Mouse (Mus musculus) left cerebral cortex, adult 2 months (tissue): ENCODE data around the gene Naa60. TPM values are rescaled to one million over a fixed set of nuclear protein-coding genes. Genes with fewer than 3 reads are reported as not detected.
A peak's percentile ranks its signal among the peaks of the same experiment; 100 is the strongest.

Experiments used
- DNase-seq, 2 experiments: peaks; one replicate each; pipeline ENCODE4 v3.0.0; 2021 to 2022; ENCODE audit warnings: low spot score in 2 of 2, mixed read lengths in 1 of 2; ENCODE audit errors: extremely low spot score in 1 of 2
- H3K27ac ChIP-seq: fragments of 200-600 bp; 2 replicates; pipeline ENCODE4 v1.8.1; 2022
- H3K4me3 ChIP-seq: fragments of 200-600 bp; 2 replicates; pipeline ENCODE4 v1.8.1; 2022
- CTCF ChIP-seq: fragments of 200-600 bp; IDR thresholded peaks from 2 replicates; pipeline ENCODE4 v1.8.1; 2022; ENCODE audit warnings: antibody characterized with exemption, mild to moderate bottlenecking, moderate library complexity
- intact Hi-C: fragments of 180-260 bp; cut with DNase I; formaldehyde crosslinking; loops from one replicate; pipeline ENCODE4 v1.15.1; 2025
- total RNA-seq, 2 experiments: library from RNA; stranded (reverse); gene quantifications; 2 replicates each; pipeline ENCODE4 v1.2.3; 2021

Gene Naa60
- total RNA-seq, 2 experiments from 2014 or later: 107 to 119 TPM

DNA sequence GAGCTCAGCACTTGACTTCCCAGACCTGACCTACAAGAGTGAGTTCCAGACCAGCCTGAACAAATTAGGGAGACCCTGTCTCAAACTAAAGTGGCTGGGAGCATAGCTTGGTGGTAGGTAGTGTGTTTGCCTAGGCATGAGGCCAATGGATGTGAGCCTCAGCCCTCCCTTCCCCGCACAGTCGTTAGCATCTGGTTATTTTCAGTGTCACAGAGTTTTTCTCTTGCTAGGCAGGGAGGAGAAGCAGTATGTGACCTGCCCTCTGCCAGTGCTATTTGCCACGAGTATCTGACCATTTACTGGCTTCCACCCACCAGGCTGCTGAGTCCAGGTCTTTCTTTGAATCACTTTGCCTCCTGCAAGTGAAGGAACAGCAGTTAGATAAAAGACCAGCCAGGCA is 21.6 kb downstream of the Naa60 start:
- Histone ChIP-seq H3K27ac (no peak overlapping the region), H3K4me3 (no peak overlapping the region)
- no peak for DNase-seq
- intact Hi-C loops: no loop called here
- no peak for TF ChIP-seq CTCF

DNA sequence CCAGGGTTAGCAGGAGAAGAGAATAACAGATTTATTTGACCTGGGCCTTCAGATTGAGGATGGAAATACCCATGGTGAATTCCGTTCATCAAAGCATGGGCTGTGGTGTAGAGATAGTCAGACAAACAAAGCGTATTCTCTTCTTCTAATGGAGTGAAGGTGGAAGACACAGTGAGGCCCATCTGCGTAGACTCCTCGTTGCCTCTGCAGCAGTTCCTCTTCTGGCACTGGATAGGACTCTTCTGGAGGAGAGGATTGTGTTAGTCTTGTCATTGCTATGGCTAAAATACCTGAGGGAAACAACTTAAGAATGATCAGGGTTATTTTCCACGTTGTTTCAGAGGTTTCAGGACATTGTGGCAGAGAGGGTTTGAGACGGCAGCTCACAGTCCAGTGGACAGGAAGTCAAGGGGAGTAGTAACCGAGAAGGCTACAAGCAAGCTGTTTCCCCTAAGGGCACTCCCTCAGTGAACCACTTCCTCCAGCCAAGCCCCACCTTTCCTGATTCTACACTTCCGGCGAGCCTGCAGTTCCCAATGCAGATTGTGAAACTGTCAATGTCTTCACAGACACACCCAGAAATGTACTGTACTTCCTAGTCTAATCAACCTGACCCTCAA is 23.1 kb downstream of the Naa60 start:
- no peak for TF ChIP-seq CTCF
- Histone ChIP-seq H3K27ac (peak overlapping the region; percentile 4; the same call in 1 of the 2 replicates), H3K4me3 (no peak overlapping the region)
- intact Hi-C loops: no loop called here
- DNase-seq: no peak

DNA sequence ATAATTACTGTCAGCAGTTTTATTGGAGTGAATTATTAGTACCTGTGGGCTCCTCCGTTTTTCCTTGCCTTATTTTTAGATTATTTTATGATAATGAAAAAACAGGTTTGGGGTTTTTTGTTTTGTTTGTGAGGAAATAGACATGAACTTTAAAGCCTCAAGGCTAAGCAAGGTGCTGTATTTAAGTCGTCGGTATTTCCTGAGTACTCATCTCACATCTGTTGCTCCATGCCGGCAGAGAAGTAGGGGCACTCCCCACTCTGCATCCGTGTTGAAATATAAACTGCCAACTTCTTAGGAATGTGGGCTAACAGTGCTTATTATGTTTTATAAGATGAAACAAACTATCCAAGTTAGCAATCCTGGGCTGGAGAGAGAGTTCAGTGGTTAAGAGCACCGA is 23.9 kb downstream of the Naa60 start:
- H3K27ac ChIP-seq: no peak overlapping the region
- H3K4me3 ChIP-seq: no peak overlapping the region
- no peak for TF ChIP-seq CTCF
- no peak for DNase-seq
- intact Hi-C loops: no loop called here

DNA sequence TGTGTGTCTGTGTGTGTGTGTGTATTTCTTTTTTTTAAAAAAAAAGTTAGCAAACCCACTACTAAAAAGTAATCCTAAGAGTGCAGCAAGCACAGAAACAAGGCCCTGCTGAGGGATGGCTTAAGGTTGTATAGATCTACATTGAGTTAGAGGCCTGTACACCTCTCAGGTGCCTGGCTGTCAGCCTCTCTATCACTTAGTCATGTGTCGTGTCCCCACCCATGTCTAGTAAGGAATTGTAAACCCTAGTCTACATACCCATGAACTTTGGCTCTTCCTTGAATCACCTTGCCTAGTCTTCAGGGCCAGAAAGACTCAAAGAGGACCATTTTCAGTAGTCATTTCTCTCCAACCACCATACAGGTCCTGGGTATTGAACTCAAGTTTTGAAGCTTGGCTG is 24.4 kb downstream of the Naa60 start:
- DNase-seq: no peak
- TF ChIP-seq CTCF: no peak
- Histone ChIP-seq H3K27ac (no peak overlapping the region), H3K4me3 (no peak overlapping the region)
- intact Hi-C loops: no loop called here

DNA sequence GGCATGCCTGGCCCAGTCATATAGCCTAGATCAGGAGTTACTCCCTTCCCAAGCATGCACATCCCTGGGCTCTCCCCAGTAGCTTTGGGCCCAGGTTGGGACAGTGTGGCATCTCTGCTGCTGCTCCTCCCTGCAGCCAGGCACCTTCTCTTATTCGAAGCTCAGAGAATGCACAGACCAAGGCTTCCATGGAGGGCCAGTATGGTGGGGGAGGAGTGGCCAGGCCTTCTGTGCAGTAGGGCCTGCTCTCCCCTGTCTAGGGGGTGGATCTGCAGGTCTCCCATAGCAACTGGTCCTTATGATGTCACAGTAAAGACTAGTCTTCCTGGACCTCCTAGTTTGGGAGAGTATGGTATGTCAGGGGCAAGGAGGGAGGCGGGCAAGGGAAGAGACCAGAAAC is 35.3 kb downstream of the Naa60 start:
- no peak for DNase-seq
- intact Hi-C loops: loop anchor here (5.0 kb wide), 1 partner anchor 95 kb away; the partner anchor contains the start of gene Slx4
- Histone ChIP-seq H3K27ac (no peak overlapping the region), H3K4me3 (no peak overlapping the region)
- TF ChIP-seq CTCF: no peak

DNA sequence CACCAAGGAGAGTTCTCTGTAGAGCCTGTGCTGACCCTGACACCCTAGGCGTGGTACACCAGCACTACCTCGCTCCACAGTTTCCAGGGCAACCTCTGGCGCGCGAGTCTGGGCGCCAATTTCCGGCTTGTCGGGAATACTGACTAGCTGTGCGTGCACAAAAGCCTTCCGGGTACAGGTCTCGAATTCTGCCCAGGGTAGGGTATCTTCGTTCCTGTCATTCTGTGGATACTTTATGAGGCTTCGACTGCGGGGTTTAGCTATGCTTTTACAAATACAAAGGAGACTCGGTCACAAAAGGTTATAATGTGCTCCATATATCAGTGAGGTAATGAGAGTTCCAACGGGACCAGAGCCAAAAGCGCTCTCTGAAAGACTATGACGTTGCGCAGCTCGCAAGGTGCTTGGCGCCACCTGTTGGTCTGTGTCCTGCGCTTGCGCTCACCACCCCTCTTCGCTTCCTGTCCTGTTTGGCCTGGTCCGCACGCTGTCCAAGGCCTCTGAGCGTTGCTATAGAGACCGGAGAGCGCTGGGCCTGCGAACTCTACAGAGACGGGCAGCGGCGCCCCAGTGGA is 36.4 kb downstream of the Naa60 start, which contains the start of the genes 1700037C18Rik and Cluap1:
Gene 1700037C18Rik (minus strand): TSS at position 153 of the 575 bp plus-strand sequence.
Gene Cluap1 (plus strand): TSS at position 265 of the 575 bp plus-strand sequence.
- TF ChIP-seq CTCF: peak; percentile 67
- peak within 1 kb of the TSS; percentile 68 for H3K4me3 ChIP-seq
- DNase-seq: peak; percentile 91 to 93
- H3K27ac ChIP-seq: peak within 1 kb of the TSS; percentile 88
- intact Hi-C loops: loop anchor here (1.0 to 5.0 kb wide), 3 partner anchors 24 to 94 kb away; partner anchors contain the start of genes Gm20695, Slx4, Zfp174 and Zfp597

DNA sequence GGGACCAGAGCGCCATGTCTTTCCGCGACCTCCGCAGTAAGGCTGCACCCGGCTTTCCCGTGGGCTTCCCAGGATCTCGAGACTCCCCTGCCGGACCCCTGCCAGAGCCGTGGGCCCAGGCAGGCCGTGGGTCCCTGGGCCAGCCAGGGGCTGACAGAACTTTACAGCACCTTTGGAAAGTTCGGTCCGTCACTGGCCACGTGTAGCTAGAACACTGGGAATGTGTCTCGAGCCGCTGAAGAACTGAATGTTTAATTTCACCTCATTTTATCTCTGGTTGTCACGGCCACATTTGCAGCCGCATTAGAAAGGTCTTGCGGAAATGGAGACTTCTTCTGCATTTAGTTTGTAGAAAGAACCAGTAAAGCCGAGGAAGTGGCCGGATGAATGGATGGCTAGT is 36.9 kb downstream of the Naa60 start:
- Histone ChIP-seq H3K27ac (peak overlapping the region; percentile 88), H3K4me3 (peak overlapping the region; percentile 68)
- no peak for TF ChIP-seq CTCF
- DNase-seq: no peak
- intact Hi-C loops: loop anchor here (2.0 to 5.0 kb wide), 2 partner anchors 62 to 93 kb away; partner anchors contain the start of genes Slx4 and Zfp174

DNA sequence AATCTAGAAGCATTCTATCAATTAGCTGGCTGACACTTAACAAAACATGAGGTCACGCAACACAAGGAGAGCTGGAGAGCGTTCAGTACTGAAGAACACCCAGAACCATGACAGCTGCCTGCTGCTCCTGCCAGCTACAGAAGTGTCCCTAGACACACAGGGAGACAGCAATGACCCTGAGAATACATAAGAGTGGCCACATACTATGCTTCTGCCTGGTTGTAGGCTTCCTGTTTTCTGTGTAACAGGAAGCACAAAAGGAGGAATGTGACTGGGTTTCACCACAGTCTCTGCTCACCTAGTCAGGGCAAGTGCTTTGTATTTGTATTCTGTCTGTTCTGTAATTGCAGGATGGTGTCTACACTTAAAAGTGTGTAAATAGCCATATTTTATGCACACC is 48.6 kb downstream of the Naa60 start:
- DNase-seq: no peak
- no peak for TF ChIP-seq CTCF
- Histone ChIP-seq H3K4me3 (no peak overlapping the region), H3K27ac (no peak overlapping the region)
- intact Hi-C loops: no loop called here

DNA sequence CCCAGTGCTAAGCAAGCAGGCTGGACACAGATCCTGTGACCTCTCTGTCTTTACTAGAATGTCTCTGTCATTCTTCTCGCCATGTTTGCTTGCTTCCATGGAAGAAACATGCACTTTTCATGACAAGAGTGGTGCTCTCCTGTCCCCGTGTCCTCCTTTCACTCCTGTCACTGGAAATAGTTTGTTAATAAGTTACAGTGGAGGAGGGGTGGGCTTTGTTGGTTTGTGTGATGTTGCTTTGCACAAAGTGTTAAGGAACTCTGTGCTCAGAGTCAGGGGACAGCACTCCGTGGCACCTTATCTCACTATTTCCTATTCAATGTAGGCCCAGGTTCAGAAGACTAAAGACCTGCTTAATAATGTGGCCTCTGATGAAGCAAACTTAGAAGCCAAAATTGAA is 51.3 kb downstream of the Naa60 start:
- intact Hi-C loops: no loop called here
- no peak for DNase-seq
- Histone ChIP-seq H3K27ac (no peak overlapping the region), H3K4me3 (no peak overlapping the region)
- no peak for TF ChIP-seq CTCF

DNA sequence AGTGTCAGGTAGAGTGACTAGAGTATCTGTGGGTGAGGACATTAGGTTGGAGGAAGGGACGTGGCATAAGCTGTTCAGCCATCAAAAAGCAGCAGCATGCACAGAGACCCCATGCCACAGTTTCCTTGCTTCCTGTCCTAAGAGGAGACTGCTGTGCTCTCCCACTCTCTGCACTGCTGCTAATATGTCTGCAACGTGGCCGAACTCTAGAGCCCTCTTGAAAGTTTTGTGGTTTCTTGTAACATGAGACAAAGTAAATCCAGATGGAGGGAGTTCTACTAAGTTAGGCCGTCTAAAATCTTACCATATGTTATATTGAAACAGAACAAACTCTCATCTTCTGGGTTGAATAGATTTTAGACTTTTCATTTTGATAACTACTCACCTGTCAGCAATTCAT is 51.8 kb downstream of the Naa60 start:
- TF ChIP-seq CTCF: no peak
- no peak overlapping the region for H3K4me3 ChIP-seq
- no peak overlapping the region for H3K27ac ChIP-seq
- intact Hi-C loops: no loop called here
- no peak for DNase-seq

DNA sequence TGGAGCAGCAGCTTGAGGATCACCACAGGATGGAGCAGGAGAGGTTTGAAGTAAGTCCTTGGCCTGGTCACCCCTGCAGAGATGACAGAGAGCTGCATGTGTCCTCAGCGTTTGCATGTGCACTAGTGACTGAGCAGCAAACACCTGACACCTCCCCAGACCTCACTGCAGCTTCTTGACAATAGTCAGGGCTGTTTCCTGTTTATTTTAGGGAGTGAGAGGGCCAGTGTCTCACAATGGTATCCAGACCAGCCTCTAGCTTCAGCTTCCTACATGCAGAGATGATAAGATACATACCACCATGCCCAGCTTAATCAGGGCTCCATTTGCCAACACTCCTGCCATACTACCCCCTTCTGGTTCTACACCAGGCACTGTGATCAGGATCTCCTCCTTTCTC is 56.4 kb downstream of the Naa60 start:
- Histone ChIP-seq H3K4me3 (no peak overlapping the region), H3K27ac (no peak overlapping the region)
- intact Hi-C loops: no loop called here
- TF ChIP-seq CTCF: no peak
- no peak for DNase-seq

DNA sequence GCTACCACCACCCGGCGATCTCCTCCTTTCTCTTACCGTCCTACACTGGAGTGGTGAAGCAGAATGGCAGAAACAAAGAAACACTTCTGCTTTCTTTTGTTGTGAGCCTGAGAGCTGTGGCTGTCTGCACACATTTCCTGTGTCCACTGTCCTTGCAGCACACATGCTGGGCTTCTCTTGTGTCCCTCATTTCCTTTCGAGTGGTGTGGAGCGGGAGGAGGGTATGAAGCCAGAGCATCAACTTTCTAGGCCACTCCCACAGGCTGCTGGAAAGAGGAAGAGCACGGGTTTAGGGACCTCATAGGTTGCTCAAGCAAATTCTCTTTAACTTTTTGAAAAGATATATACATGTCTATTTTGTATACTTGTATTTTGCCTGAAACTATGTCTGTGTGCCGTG is 57.0 kb downstream of the Naa60 start:
- no peak overlapping the region for H3K4me3 ChIP-seq
- H3K27ac ChIP-seq: no peak overlapping the region
- intact Hi-C loops: no loop called here
- DNase-seq: no peak
- no peak for TF ChIP-seq CTCF

DNA sequence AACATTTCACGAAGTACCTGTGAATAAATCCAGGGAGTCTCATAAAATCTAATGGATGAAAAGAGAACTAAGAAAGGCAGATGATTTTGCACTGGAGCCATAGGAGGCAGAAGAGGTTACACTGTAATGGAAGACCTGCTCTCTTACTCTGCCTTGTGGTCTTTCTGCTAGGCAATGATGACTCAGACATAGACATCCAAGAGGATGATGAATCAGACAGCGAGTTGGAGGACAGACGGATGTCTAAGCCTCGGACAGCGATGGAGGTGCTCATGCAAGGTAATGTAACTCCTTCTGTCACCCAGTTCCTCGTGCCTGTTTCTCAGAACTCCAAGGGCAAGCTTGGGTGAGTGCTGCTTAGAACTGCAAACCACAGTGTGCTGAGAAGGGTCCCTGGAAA is 61.4 kb downstream of the Naa60 start:
- TF ChIP-seq CTCF: no peak
- H3K4me3 ChIP-seq: no peak overlapping the region
- intact Hi-C loops: no loop called here
- H3K27ac ChIP-seq: no peak overlapping the region
- no peak for DNase-seq
